Mouse (Mus musculus): Measurements from ENCODE around the gene Kank4.

DNA sequence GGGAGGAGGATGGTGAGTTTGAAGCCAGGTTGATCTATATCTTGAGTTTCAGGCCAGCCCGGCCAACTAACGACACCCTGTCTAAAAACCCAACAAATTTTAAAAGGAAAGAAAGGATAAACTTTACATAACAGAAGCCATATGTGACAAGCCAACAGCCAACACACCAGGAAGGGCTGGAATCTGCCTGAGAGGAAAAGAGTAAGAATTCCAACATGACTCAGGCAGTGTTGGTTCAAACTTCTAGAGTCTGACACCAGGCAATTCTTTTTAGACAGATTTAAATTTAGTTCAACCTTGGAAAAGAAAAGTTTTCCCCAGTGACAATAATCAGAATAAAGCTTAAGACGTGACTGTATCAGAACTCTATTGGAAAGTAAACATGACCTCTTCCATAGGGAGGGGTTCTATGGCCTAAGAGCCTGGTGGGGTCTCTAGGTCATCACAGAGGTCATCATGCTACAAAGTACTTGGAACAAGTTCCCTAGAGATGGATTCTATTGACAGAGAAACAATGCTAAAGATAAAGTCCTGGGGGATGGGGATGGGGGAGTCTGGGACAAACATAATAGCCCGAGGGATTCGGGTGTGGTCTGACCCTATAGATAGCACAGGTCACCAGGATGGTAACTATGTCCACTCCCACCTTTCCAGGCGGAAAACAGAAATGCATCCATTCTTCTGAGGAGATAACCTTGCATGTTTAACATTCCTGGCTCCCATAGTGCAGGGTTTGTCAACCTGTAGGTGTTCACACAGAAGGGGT is 30.0 kb upstream of the Kank4 start:
- no peak for TF ChIP-seq SIN3A (IDR thresholded peaks at IDR 0.05; ENCODE audit: low read length)
- no peak for TF ChIP-seq NELFE (IDR thresholded peaks at IDR 0.05; ENCODE audit: low read depth, low read length)
- no peak for TF ChIP-seq TBP (IDR thresholded peaks at IDR 0.05; ENCODE audit: low read depth, low read length)
- no peak for TF ChIP-seq ZMIZ1 (IDR thresholded peaks at IDR 0.05; ENCODE audit: low read depth, low read length)
